Mouse (Mus musculus) C2C12 (cell line): ENCODE measurements at regions not wholly inside any gene's neighbourhood (a gene's known extent, or its start where the extent isn't known, plus 50 kb on each side); places are given as distances from the start of the nearest gene placed in this dataset.

Experiments
- H3K27me3 ChIP-seq: one replicate; pipeline ENCODE4 v1.6.1; 2011; ENCODE audit not compliant: control insufficient read depth, insufficient read depth, insufficient read length
- H3K36me3 ChIP-seq: one replicate; pipeline ENCODE4 v1.6.1; 2011; ENCODE audit not compliant: control insufficient read depth, insufficient read depth
- H3K4me3 ChIP-seq: one replicate; pipeline ENCODE4 v1.5.1; 2011; ENCODE audit warnings: mild to moderate bottlenecking, control low read depth; ENCODE audit not compliant: poor library complexity, insufficient read depth, severe bottlenecking
- H3K79me2 ChIP-seq: one replicate; pipeline ENCODE4 v1.6.1; 2011; ENCODE audit not compliant: control insufficient read depth, insufficient read depth
- H3K79me3 ChIP-seq: one replicate; pipeline ENCODE4 v1.6.1; 2011; ENCODE audit warnings: low read depth, control low read depth
- H3ac ChIP-seq: one replicate; pipeline ENCODE3; 2011; ENCODE audit warnings: low read depth; ENCODE audit not compliant: control insufficient read depth, insufficient read length
- CEBPB ChIP-seq: IDR thresholded peaks from one replicate; pipeline ENCODE4 v1.6.1; 2011; ENCODE audit warnings: low read depth, mild to moderate bottlenecking, control low read depth, moderate library complexity
- CTCF ChIP-seq: IDR thresholded peaks from one replicate; pipeline ENCODE4 v1.5.1; 2011; ENCODE audit not compliant: control insufficient read depth, insufficient read depth, insufficient read length
- FOSL1 ChIP-seq: IDR thresholded peaks from one replicate; pipeline ENCODE4 v1.8.0; 2011; ENCODE audit warnings: mild to moderate bottlenecking, low read length; ENCODE audit not compliant: poor library complexity, insufficient read depth, severe bottlenecking
- MAX ChIP-seq: IDR thresholded peaks from one replicate; pipeline ENCODE4 v1.6.1; 2011; ENCODE audit warnings: mild to moderate bottlenecking, control low read depth
- MYOD1 ChIP-seq: IDR thresholded peaks from one replicate; pipeline ENCODE4 v1.6.1; 2011; ENCODE audit warnings: low read depth; ENCODE audit not compliant: control insufficient read depth, insufficient read length
- MYOG ChIP-seq: IDR thresholded peaks from one replicate; pipeline ENCODE4 v1.6.1; 2011; ENCODE audit not compliant: control insufficient read depth, insufficient read length; ENCODE audit errors: extremely low read depth
- USF1 ChIP-seq: IDR thresholded peaks from one replicate; pipeline ENCODE4 v1.6.1; 2011; ENCODE audit warnings: low read depth, mild to moderate bottlenecking, control low read depth, moderate library complexity

GRCm38 (mm10) chr12:50842744-50843143 is 193.8 kb upstream of the Prkd1 start:
- H3K27me3 ChIP-seq, result no peaks in the 10 kb centered on the region
- H3ac ChIP-seq, result no peak overlapping the region
- H3K4me3 ChIP-seq, result no peak overlapping the region
- no peak for TF ChIP-seq USF1
- no peak for TF ChIP-seq CTCF
- TF ChIP-seq MYOD1, result no peak
- no peak for TF ChIP-seq CEBPB
- no peak for TF ChIP-seq MAX
- TF ChIP-seq MYOG, result no peak
- H3K36me3 ChIP-seq, result no peaks in the 10 kb centered on the region
- no peaks in the 10 kb centered on the region for H3K79me2 ChIP-seq
- no peaks in the 10 kb centered on the region for H3K79me3 ChIP-seq

DNA sequence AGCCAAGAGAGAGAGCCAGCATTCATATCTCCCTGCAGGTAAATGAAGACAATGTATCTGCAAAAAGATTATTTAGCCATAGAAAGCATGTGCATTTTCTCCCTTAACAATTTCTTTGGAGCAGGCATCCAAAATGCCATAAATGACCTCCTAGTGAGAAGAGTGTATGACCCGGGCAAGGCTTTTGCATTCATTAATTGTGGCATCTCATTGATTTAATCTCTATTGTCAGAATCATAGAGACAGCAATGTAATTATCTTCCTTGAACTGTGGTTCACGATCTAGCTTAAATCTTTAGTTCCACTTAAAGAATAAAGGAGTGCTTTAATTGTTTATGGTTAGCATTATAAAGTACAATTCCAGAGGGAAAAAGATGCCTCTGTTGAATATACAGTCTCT is 190.5 kb upstream of the Prkd1 start:
- H3K79me2 ChIP-seq, result no peaks in the 10 kb centered on the region
- no peaks in the 10 kb centered on the region for H3K79me3 ChIP-seq
- H3K4me3 ChIP-seq, result no peak overlapping the region
- H3K27me3 ChIP-seq, result no peaks in the 10 kb centered on the region
- no peaks in the 10 kb centered on the region for H3K36me3 ChIP-seq
- no peak overlapping the region for H3ac ChIP-seq
- TF ChIP-seq FOSL1 (no peak), CEBPB (no peak), MYOG (no peak), USF1 (no peak), MAX (no peak), CTCF (no peak), MYOD1 (no peak)

DNA sequence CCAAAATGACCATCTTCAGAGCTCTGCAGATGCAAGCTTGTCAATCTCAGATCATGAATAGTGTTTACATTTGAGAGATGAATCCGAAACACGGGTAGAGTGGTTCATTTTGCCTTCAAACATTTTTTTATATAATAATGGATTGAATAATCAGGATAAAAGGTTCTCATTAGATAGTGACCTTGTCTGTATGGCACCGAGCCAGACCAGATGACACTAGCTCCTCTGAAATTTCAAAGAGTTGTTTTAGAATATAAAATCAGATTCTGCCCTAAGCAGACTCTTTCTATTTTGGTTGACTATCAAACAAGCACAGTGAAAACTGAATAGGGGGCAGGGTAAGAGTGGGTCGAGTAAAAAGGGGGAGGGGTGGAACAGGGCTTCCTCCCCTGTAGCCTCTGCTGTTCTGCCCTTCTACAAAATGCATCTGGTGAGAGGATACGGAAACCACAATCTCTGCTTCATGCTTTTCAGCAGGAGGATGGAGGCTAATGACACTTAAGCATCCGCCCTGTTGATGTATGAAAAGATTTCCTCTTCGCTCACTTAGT is 159.9 kb upstream of the Prkd1 start:
- no peak overlapping the region for H3K4me3 ChIP-seq
- no peaks in the 10 kb centered on the region for H3K27me3 ChIP-seq
- TF ChIP-seq CEBPB (no peak), USF1 (no peak)
- H3K36me3 ChIP-seq, result no peaks in the 10 kb centered on the region
- no peaks in the 10 kb centered on the region for H3K79me3 ChIP-seq
- H3ac ChIP-seq, result no peak overlapping the region
- no peaks in the 10 kb centered on the region for H3K79me2 ChIP-seq

GRCm38 (mm10) chr12:50804391-50804790 is 155.5 kb upstream of the Prkd1 start:
- Histone ChIP-seq H3K27me3 (no peaks in the 10 kb centered on the region), H3K79me2 (no peaks in the 10 kb centered on the region), H3ac (no peak overlapping the region), H3K79me3 (no peaks in the 10 kb centered on the region), H3K36me3 (no peaks in the 10 kb centered on the region), H3K4me3 (no peak overlapping the region)
- TF ChIP-seq MYOG, result no peak
- TF ChIP-seq USF1, result no peak
- no peak for TF ChIP-seq MAX
- TF ChIP-seq CEBPB, result no peak
- TF ChIP-seq MYOD1, result no peak
- TF ChIP-seq FOSL1, result no peak
- no peak for TF ChIP-seq CTCF

DNA sequence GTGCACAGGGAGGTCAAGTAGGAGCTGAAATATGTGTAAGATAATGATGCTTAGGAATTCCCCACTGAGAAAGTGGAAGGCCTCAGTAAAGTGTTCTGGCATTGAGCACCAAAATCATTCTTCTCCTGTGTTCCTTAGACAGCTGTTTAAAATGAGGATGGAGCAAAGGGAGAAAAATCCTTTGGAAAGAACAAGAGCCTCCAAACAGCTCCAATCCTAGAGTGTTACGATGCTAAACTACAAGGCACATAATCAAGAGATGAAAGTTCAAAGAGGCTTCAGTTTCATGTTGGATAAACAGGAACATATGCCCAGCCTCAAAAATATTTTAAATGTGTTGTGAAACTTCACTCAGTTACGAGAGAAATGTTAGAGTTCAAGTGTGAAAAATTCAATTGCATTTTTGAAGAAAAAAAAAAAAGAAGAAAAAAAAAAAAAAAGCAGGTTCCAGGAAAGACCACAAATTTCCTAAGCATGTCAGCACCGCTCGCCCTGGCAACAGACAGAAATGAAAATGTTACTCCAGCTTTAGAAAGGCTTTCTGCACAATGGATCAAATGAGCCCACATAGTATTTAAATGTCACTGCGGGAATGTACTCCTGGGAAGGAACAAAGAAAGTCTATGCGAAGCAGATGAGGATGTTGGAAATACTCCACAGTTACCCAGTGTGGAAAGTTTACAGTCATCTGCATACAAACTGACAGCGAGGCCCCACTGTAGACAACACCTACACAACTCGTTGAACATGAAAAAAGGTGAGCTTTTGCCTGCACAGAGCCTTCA is 116.5 kb upstream of the Prkd1 start:
- no peaks in the 10 kb centered on the region for H3K79me3 ChIP-seq
- H3K79me2 ChIP-seq, result no peaks in the 10 kb centered on the region
- no peak overlapping the region for H3ac ChIP-seq
- TF ChIP-seq MYOD1, result no peak
- no peak for TF ChIP-seq CTCF
- TF ChIP-seq MYOG, result no peak
- no peak for TF ChIP-seq CEBPB
- TF ChIP-seq FOSL1, result no peak
- no peak for TF ChIP-seq MAX
- TF ChIP-seq USF1, result no peak
- no peaks in the 10 kb centered on the region for H3K27me3 ChIP-seq
- H3K4me3 ChIP-seq, result no peak overlapping the region
- H3K36me3 ChIP-seq, result no peaks in the 10 kb centered on the region

- no peak overlapping the region for H3ac ChIP-seq
- no peaks in the 10 kb centered on the region for H3K36me3 ChIP-seq
- no peak overlapping the region for H3K4me3 ChIP-seq
- no peaks in the 10 kb centered on the region for H3K27me3 ChIP-seq
- H3K79me3 ChIP-seq, result no peaks in the 10 kb centered on the region
- TF ChIP-seq FOSL1, result no peak
- TF ChIP-seq CTCF, result no peak
- TF ChIP-seq MYOG, result no peak
- no peak for TF ChIP-seq CEBPB
- TF ChIP-seq MAX, result no peak
- no peak for TF ChIP-seq MYOD1
- no peak for TF ChIP-seq USF1
- no peaks in the 10 kb centered on the region for H3K79me2 ChIP-seq
Measured at GRCm38 (mm10) chr12:50764457-50764856, 115.6 kb upstream of the Prkd1 start.
